Mouse (Mus musculus): ENCODE results near the gene Strn3.

GRCm38 (mm10) chr12:51671231-51671891 lies 20.3 kb downstream of the Strn3 start:
- no peak for TF ChIP-seq CTCF (IDR thresholded peaks at IDR 0.05)
- no peak for TF ChIP-seq POLR2A (IDR thresholded peaks at IDR 0.05; ENCODE audit: insufficient read depth, low read depth, low read length)
- no peak for TF ChIP-seq EP300 (IDR thresholded peaks at IDR 0.05; ENCODE audit: insufficient read depth, low read depth, low read length)
